Mouse (Mus musculus) heart, postnatal 0 days (tissue): ENCODE results near the gene Ncoa5.

ENCODE experiments used
- CTCF ChIP-seq: IDR thresholded peaks from 2 replicates; pipeline ENCODE4 v1.5.1; 2016; ENCODE audit warnings: antibody characterized with exemption, control low read depth, low read depth
- EP300 ChIP-seq: IDR thresholded peaks from 2 replicates; pipeline ENCODE4 v1.6.1; 2016; ENCODE audit warnings: antibody characterized with exemption, low read depth

DNA sequence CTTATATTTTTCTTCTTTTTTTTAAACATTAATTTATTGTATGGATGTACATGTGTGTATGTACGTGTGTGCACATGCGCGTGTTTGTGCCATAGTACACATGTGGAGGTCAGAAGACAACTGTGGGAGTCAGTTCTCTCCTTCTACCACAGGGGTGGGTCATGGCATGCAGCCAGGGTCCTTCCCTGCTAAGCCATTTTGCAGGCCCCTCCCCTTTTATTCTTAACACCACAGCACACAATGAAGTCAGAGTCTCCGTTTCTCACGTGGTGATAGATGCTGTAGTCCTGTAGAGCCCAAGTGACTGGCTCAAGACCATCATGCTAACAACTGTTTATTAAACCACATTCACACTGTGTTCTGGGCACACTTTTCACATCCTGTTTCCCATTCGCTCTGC, 48.7 kb downstream of the Ncoa5 start:
- TF ChIP-seq CTCF (no peak), EP300 (no peak)
